Mouse (Mus musculus) stomach, embryonic 15.5 days (tissue): Measurements from ENCODE around the gene Cmss1. TPM values are rescaled to one million over a fixed set of nuclear protein-coding genes. Genes with fewer than 3 reads are reported as not detected.

Experiments used
- ATAC-seq: fragments of 200-750 bp; cut with Nextera tagmentation; 2 replicates; pipeline ENCODE4 v1.8.0; 2017; ENCODE audit warnings: low read depth, moderate number of reproducible peaks, moderate TSS enrichment; ENCODE audit not compliant: insufficient read depth, low FRiP score
- H3K27ac ChIP-seq: fragments of 300-500 bp; sonication (generic); 2 replicates; pipeline ENCODE4 v1.5.1; 2015; ENCODE audit warnings: mild to moderate bottlenecking, inconsistent platforms
- H3K27me3 ChIP-seq: fragments of 300-500 bp; sonication (generic); replicated peaks from 2 replicates; pipeline ENCODE4 v1.6.1; 2015; ENCODE audit warnings: inconsistent platforms
- H3K36me3 ChIP-seq: fragments of 300-500 bp; sonication (generic); 2 replicates; pipeline ENCODE4 v1.6.1; 2015; ENCODE audit warnings: inconsistent platforms
- H3K4me1 ChIP-seq: fragments of 300-500 bp; sonication (generic); 2 replicates; pipeline ENCODE4 v1.6.1; 2015; ENCODE audit warnings: inconsistent platforms
- H3K4me2 ChIP-seq: fragments of 300-500 bp; sonication (generic); 2 replicates; pipeline ENCODE4 v1.6.1; 2015; ENCODE audit warnings: mild to moderate bottlenecking, inconsistent platforms
- H3K4me3 ChIP-seq: fragments of 300-500 bp; sonication (generic); replicated peaks from 2 replicates; pipeline ENCODE4 v1.5.1; 2015; ENCODE audit warnings: inconsistent platforms
- H3K9ac ChIP-seq: fragments of 300-500 bp; sonication (generic); 2 replicates; pipeline ENCODE4 v1.6.1; 2015; ENCODE audit warnings: inconsistent platforms
- H3K9me3 ChIP-seq: fragments of 300-500 bp; sonication (generic); 2 replicates; pipeline ENCODE4 v1.6.1; 2016; ENCODE audit warnings: inconsistent platforms
- WGBS: fragments of 180-500 bp; shearing (Covaris S2); methylation state at CpG from one replicate; pipeline ENCODE4 v1.1.7; 2015; 5-methylcytosine and 5-hydroxymethylcytosine counted together
- polyA plus RNA-seq: library from polyadenylated mRNA; unstranded; fragments of >200 nt; fragmentation: Nextera tagmentation; extraction: Ambion mirVana; gene quantifications from 2 replicates; pipeline ENCODE4 v1.2.1, GENCODE M21; 2015

Cmss1 gene
- polyA plus RNA-seq, 1 experiment from 2014 or later, result 45.8 TPM

GRCm38 (mm10) chr16:57291696-57292095 is 315.0 kb downstream of the Cmss1 start:
- Histone ChIP-seq H3K27ac (no peak overlapping the region), H3K4me1 (no peaks in the 10 kb centered on the region), H3K36me3 (no peaks in the 10 kb centered on the region), H3K4me2 (no peak overlapping the region), H3K9me3 (no peaks in the 10 kb centered on the region), H3K27me3 (no peaks in the 10 kb centered on the region), H3K4me3 (no peak overlapping the region), H3K9ac (no peak overlapping the region)
- WGBS, result 88% methylated on average over 5 of the region's 5 CpGs
- no peak for ATAC-seq

- 76% methylated on average over 8 of the region's 8 CpGs for WGBS
- no peak overlapping the region for H3K27ac ChIP-seq
- H3K36me3 ChIP-seq, result no peaks in the 10 kb centered on the region
- no peak for ATAC-seq
- H3K4me2 ChIP-seq, result no peak overlapping the region
- H3K4me3 ChIP-seq, result no peak overlapping the region
- no peaks in the 10 kb centered on the region for H3K4me1 ChIP-seq
- H3K27me3 ChIP-seq, result no peaks in the 10 kb centered on the region
- no peak overlapping the region for H3K9ac ChIP-seq
- H3K9me3 ChIP-seq, result no peaks in the 10 kb centered on the region
These were observed 325.2 kb downstream of the Cmss1 start for GRCm38 (mm10) chr16:57281417-57281816.

GRCm38 (mm10) chr16:57280221-57281217 is 326.1 kb downstream of the Cmss1 start:
- 86% methylated on average over 31 of the region's 31 CpGs for WGBS
- no peak for ATAC-seq
- Histone ChIP-seq H3K4me1 (no peaks in the 10 kb centered on the region), H3K27ac (no peak overlapping the region), H3K36me3 (no peaks in the 10 kb centered on the region), H3K4me3 (no peak overlapping the region), H3K4me2 (no peak overlapping the region), H3K9ac (no peak overlapping the region), H3K27me3 (no peaks in the 10 kb centered on the region), H3K9me3 (no peaks in the 10 kb centered on the region)

DNA sequence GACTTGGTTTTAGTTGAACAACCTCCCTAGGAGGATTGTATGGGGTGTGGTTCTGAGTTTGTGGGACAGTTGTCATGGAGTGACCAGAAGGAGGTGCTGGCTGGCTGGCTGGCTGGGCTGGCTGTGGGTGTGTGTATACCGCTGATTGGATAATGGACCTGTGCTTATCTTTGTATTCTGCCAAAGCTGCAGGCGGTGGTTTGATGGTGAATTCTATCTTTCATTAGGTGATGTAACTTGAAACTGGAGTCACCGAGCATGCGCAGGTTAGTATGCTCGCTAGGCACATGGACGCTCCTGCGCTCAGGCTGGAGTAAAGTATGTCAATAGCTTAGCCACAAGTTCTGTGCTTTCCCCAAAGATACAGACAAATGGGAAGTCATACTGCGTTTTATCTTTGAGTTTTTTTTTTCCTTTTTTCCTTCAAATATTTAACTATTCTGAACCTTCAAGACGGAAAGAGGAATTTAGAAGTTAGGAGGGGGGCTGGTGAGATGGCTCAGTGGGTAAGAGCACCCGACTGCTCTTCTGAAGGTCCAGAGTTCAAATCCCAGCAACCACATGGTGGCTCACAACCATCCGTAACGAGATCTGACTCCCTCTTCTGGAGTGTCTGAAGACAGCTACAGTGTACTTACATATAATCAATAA is 327.6 kb downstream of the Cmss1 start:
- 83% methylated on average over 12 of the region's 12 CpGs for WGBS
- Histone ChIP-seq H3K27me3 (no peaks in the 10 kb centered on the region), H3K4me1 (no peaks in the 10 kb centered on the region), H3K36me3 (no peaks in the 10 kb centered on the region), H3K27ac (no peak overlapping the region), H3K4me3 (no peak overlapping the region), H3K9ac (no peak overlapping the region), H3K4me2 (no peak overlapping the region), H3K9me3 (no peaks in the 10 kb centered on the region)
- ATAC-seq, result no peak

- no peak for ATAC-seq
- 90% methylated on average over 13 of the region's 13 CpGs for WGBS
These were observed 336.9 kb downstream of the Cmss1 start for GRCm38 (mm10) chr16:57269751-57270150.

GRCm38 (mm10) chr16:57268058-57268841 is 338.4 kb downstream of the Cmss1 start:
- no peak for ATAC-seq
- Histone ChIP-seq H3K9ac (no peak overlapping the region), H3K4me3 (no peak overlapping the region), H3K27ac (no peak overlapping the region), H3K36me3 (no peaks in the 10 kb centered on the region), H3K4me1 (no peaks in the 10 kb centered on the region), H3K9me3 (no peaks in the 10 kb centered on the region), H3K4me2 (no peak overlapping the region), H3K27me3 (no peaks in the 10 kb centered on the region)
- 83% methylated on average over 14 of the region's 14 CpGs for WGBS

More at GRCm38 (mm10) chr16:57269751-57270150, 336.9 kb downstream of the Cmss1 start:
- H3K36me3 ChIP-seq, result no peaks in the 10 kb centered on the region
- H3K4me1 ChIP-seq, result no peaks in the 10 kb centered on the region
- no peak overlapping the region for H3K9ac ChIP-seq
- no peaks in the 10 kb centered on the region for H3K27me3 ChIP-seq
- no peaks in the 10 kb centered on the region for H3K9me3 ChIP-seq
- H3K4me2 ChIP-seq, result no peak overlapping the region
- H3K4me3 ChIP-seq, result no peak overlapping the region
- H3K27ac ChIP-seq, result no peak overlapping the region

DNA sequence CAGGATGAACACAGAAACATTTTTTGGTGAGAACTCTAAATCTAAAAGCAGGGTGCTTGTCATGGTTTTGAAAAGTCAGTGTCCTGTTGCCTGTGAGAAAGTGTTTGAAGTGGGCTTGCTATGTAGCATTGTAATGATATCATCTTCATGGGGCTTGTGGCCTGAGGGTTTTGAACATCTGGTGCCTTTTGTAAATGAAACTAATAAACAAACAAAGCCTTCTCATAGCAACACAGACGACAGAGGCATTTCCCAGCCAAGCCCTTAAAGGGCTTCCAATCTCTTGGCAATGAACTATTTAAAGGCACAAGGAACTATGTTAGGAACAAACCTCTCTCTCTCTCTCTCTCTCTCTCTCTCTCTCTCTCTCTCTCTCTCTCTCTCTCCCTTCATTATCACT is 339.6 kb downstream of the Cmss1 start:
- no peak overlapping the region for H3K9ac ChIP-seq
- no peak overlapping the region for H3K4me2 ChIP-seq
- 3% methylated on average over 1 of the region's 1 CpGs for WGBS
- H3K36me3 ChIP-seq, result no peaks in the 10 kb centered on the region
- H3K27me3 ChIP-seq, result no peaks in the 10 kb centered on the region
- ATAC-seq, result no peak; the same call in 1 of the 2 replicates
- no peaks in the 10 kb centered on the region for H3K4me1 ChIP-seq
- H3K4me3 ChIP-seq, result no peak overlapping the region
- no peak overlapping the region for H3K27ac ChIP-seq
- H3K9me3 ChIP-seq, result no peaks in the 10 kb centered on the region

- no peak overlapping the region for H3K4me2 ChIP-seq
- H3K36me3 ChIP-seq, result no peaks in the 10 kb centered on the region
- WGBS, result 77% methylated on average over 10 of the region's 10 CpGs
- no peaks in the 10 kb centered on the region for H3K4me1 ChIP-seq
- H3K27me3 ChIP-seq, result no peaks in the 10 kb centered on the region
- no peak overlapping the region for H3K9ac ChIP-seq
- ATAC-seq, result no peak
- H3K27ac ChIP-seq, result no peak overlapping the region
- no peak overlapping the region for H3K4me3 ChIP-seq
- H3K9me3 ChIP-seq, result no peaks in the 10 kb centered on the region
These were observed 346.5 kb downstream of the Cmss1 start for GRCm38 (mm10) chr16:57260152-57260551.

GRCm38 (mm10) chr16:57259356-57260083 is 347.1 kb downstream of the Cmss1 start:
- WGBS, result 83% methylated on average over 13 of the region's 13 CpGs
- H3K4me3 ChIP-seq, result no peak overlapping the region
- H3K4me2 ChIP-seq, result no peak overlapping the region
- no peaks in the 10 kb centered on the region for H3K9me3 ChIP-seq
- no peaks in the 10 kb centered on the region for H3K27me3 ChIP-seq
- H3K4me1 ChIP-seq, result no peaks in the 10 kb centered on the region
- H3K36me3 ChIP-seq, result no peaks in the 10 kb centered on the region
- no peak for ATAC-seq
- H3K27ac ChIP-seq, result no peak overlapping the region
- H3K9ac ChIP-seq, result no peak overlapping the region
